In genomic region chr10:52293921-52294577, GRCm38 (mm10) we compare ENCODE assay signal across 22 mouse cellular contexts.
A peak's percentile ranks its signal among the peaks of the same experiment; 100 is the strongest.
DNase-seq lines count a peak whose midpoint lies in the region; ATAC-seq and TF ChIP-seq lines count a peak whose summit lies in the region.
"Had no signal": no experiment of that assay in that cellular context is flagged by ENCODE, and none has a peak within 500 bp of the region (broad histone marks: within the 10 kb centered on the region; RNA-seq: fewer than 3 reads in every experiment).

No protein-coding gene starts in this region.

- no peak for TF ChIP-seq CTCF in heart, adult 2 months (IDR thresholded peaks at IDR 0.05)
- no peak for TF ChIP-seq CTCF in heart, postnatal 0 days (IDR thresholded peaks at IDR 0.05; ENCODE audit: low read depth)
- no peak for TF ChIP-seq CTCF in liver, adult 2 months (IDR thresholded peaks at IDR 0.05; ENCODE audit: low read depth, low read length)

- no peak for TF ChIP-seq EP300 in heart, adult 2 months (IDR thresholded peaks at IDR 0.05; ENCODE audit: insufficient read depth, low read depth, low read length)
- TF ChIP-seq EP300 in heart, postnatal 0 days (IDR thresholded peaks at IDR 0.05; ENCODE audit: low read depth), result peak; percentile 62; the same call in 1 of the 2 replicates

- no peaks in the 10 kb centered on the region for H3K9me3 ChIP-seq in heart, postnatal 0 days (replicated peaks; ENCODE audit: control insufficient read depth, low read length)
- H3K9me3 ChIP-seq in heart, embryonic 10.5 days, result no peaks in the 10 kb centered on the region
- H3K9me3 ChIP-seq: embryonic facial prominence, embryonic 15.5 days; forebrain, embryonic 10.5 days; heart, embryonic 13.5 days; hindbrain, embryonic 10.5 days; hindbrain, embryonic 15.5 days had no signal

- H3K9ac ChIP-seq in heart, adult 2 months (ENCODE audit: low read depth, low read length), result no peak overlapping the region
- no peak overlapping the region for H3K9ac ChIP-seq in heart, postnatal 0 days (replicated peaks; ENCODE audit: low read depth, low read length)
- no peak overlapping the region for H3K9ac ChIP-seq in liver, adult 2 months (ENCODE audit: low read depth, low read length)
- H3K9ac ChIP-seq: embryonic facial prominence, embryonic 15.5 days; heart, embryonic 13.5 days; hindbrain, embryonic 15.5 days had no signal

- TF ChIP-seq POLR2A in heart, adult 2 months (IDR thresholded peaks at IDR 0.05; ENCODE audit: insufficient read depth, low read depth, low read length), result no peak
- TF ChIP-seq POLR2A in liver, adult 2 months (IDR thresholded peaks at IDR 0.05; ENCODE audit: extremely low read depth, insufficient read depth, low read length), result no peak

- DNase-seq in heart, adult 2 months, result no peak
- no peak for DNase-seq in heart, postnatal 25 days (ENCODE audit: low spot score)
- DNase-seq in heart, postnatal 0 days (ENCODE audit: low spot score), result no peak
- DNase-seq in heart, embryonic 10.5 days (ENCODE audit: low spot score), result no peak
- peak; percentile 11 for DNase-seq in liver, adult 2 months (ENCODE audit: extremely low read depth, low read depth, low spot score)
- no peak for DNase-seq in liver
- peak; percentile 7 for DNase-seq in skeletal muscle tissue, adult 2 months (ENCODE audit: low read depth, low spot score)
- DNase-seq: adrenal gland, adult 8-10 months; adrenal gland, postnatal 36 days; cerebellum, adult 11 months; cerebellum, adult 8-10 months; cerebellum, postnatal 14 days; embryo, embryonic 11 days had no signal

- H3K36me3 ChIP-seq in heart, adult 2 months (ENCODE audit: control insufficient read depth, insufficient read depth, low read length), result peaks cover 7% of the 10 kb centered on the region; the same call in 1 of the 2 replicates
- 0 out of 2 replicates have a peak, but pooled peaks cover 4% of the 10 kb centered on the region for H3K36me3 ChIP-seq in heart, postnatal 0 days (replicated peaks; ENCODE audit: control insufficient read depth, insufficient read depth, low read length)
- 0 out of 2 replicates have a peak, but pooled peaks cover 3% of the 10 kb centered on the region for H3K36me3 ChIP-seq in heart, embryonic 10.5 days
- H3K36me3 ChIP-seq in liver, adult 2 months (ENCODE audit: control insufficient read depth, insufficient read depth, low read length), result peaks cover 2% of the 10 kb centered on the region; the same call in 1 of the 2 replicates
- H3K36me3 ChIP-seq: embryonic facial prominence, embryonic 15.5 days; hindbrain, embryonic 10.5 days; hindbrain, embryonic 15.5 days had no signal

- H3K4me1 ChIP-seq in heart, adult 2 months (ENCODE audit: control insufficient read depth, insufficient read depth, low read length), result peaks cover 3% of the 10 kb centered on the region
- no peaks in the 10 kb centered on the region for H3K4me1 ChIP-seq in heart, postnatal 0 days (ENCODE audit: control insufficient read depth, insufficient read depth)
- peaks cover 15% of the 10 kb centered on the region for H3K4me1 ChIP-seq in heart, embryonic 10.5 days
- H3K4me1 ChIP-seq in liver, adult 2 months (ENCODE audit: control insufficient read depth, insufficient read depth, low read length), result peaks cover 2% of the 10 kb centered on the region
- H3K4me1 ChIP-seq: embryonic facial prominence, embryonic 15.5 days; hindbrain, embryonic 15.5 days had no signal

- H3K4me3 ChIP-seq in heart, adult 2 months, result no peak overlapping the region
- H3K4me3 ChIP-seq in heart, postnatal 0 days (ENCODE audit: low read depth, low read length), result no peak overlapping the region
- H3K4me3 ChIP-seq in heart, embryonic 10.5 days, result no peak overlapping the region
- H3K4me3 ChIP-seq in liver, adult 2 months (ENCODE audit: insufficient read depth, low read depth, low read length), result no peak overlapping the region
- H3K4me3 ChIP-seq: embryonic facial prominence, embryonic 15.5 days; erythroblast, embryonic 14.5 days; forebrain, embryonic 10.5 days; heart, embryonic 13.5 days; hindbrain, embryonic 10.5 days; hindbrain, embryonic 15.5 days had no signal

- H3K27me3 ChIP-seq in heart, adult 2 months (ENCODE audit: control insufficient read depth, insufficient read depth, low read length), result no peaks in the 10 kb centered on the region
- H3K27me3 ChIP-seq in heart, postnatal 0 days (ENCODE audit: control insufficient read depth, insufficient read depth, low read length), result no peaks in the 10 kb centered on the region
- H3K27me3 ChIP-seq in heart, embryonic 10.5 days (ENCODE audit: insufficient read depth, poor library complexity, severe bottlenecking), result no peaks in the 10 kb centered on the region
- H3K27me3 ChIP-seq in liver, adult 2 months (ENCODE audit: control insufficient read depth, insufficient read depth, low read length), result no peaks in the 10 kb centered on the region
- H3K27me3 ChIP-seq: embryonic facial prominence, embryonic 15.5 days; heart, embryonic 13.5 days; hindbrain, embryonic 15.5 days had no signal

- H3K4me2 ChIP-seq in heart, postnatal 0 days (ENCODE audit: low read depth, low read length), result no peak overlapping the region
- H3K4me2 ChIP-seq: embryonic facial prominence, embryonic 15.5 days; heart, embryonic 13.5 days; hindbrain, embryonic 15.5 days had no signal

- no peaks in the 10 kb centered on the region for H3K79me2 ChIP-seq in heart, adult 2 months (replicated peaks; ENCODE audit: control insufficient read depth, insufficient read depth, low read length)
- no peaks in the 10 kb centered on the region for H3K79me2 ChIP-seq in liver, adult 2 months (ENCODE audit: control insufficient read depth, insufficient read depth, low read length)

- H3K27ac ChIP-seq in heart, adult 2 months, result peak overlapping the region; percentile 86
- peak overlapping the region; percentile 47; the same call in 1 of the 2 replicates for H3K27ac ChIP-seq in heart, postnatal 0 days (ENCODE audit: low read depth)
- H3K27ac ChIP-seq in heart, embryonic 10.5 days, result no peak overlapping the region
- H3K27ac ChIP-seq in liver, adult 2 months (replicated peaks; ENCODE audit: insufficient read depth, low read depth, low read length), result peak overlapping the region; percentile 67
- H3K27ac ChIP-seq: embryonic facial prominence, embryonic 15.5 days; forebrain, embryonic 10.5 days; heart, embryonic 13.5 days; hindbrain, embryonic 10.5 days; hindbrain, embryonic 15.5 days had no signal

- WGBS in heart, adult 2 months, result 38% methylated on average over 4 of the region's 4 CpGs
- WGBS in heart, postnatal 0 days, result 56% methylated on average over 4 of the region's 4 CpGs
- WGBS in heart, embryonic 10.5 days, result 72% methylated on average over 4 of the region's 4 CpGs
- 74% methylated on average over 4 of the region's 4 CpGs for WGBS in liver, adult 2 months

- intact Hi-C loops in heart, adult 2 months (cut with DNase I), result loop anchor here (2.0 to 5.0 kb wide), 3 partner anchors 15 to 88 kb away; partner anchors contain the start of genes Dcbld1 and Gopc
- intact Hi-C loops in heart, postnatal 25 days (cut with DNase I), result loop anchor here (2.0 kb wide), 2 partner anchors 15 kb away; no protein-coding TSS in a partner anchor

- no peak for ATAC-seq in heart, postnatal 0 days (ENCODE audit: insufficient read depth, low read depth)
- ATAC-seq in activated CD4-positive, CD25-positive, alpha-beta regulatory T cell, adult 4 months, result no peak
- ATAC-seq: forebrain, embryonic 14.5 days; intestine, embryonic 16.5 days had no signal

Comparison
In these comparisons a context has a peak if more than half of its experiments do, and no peak if none do; other contexts are left out.
1. DNase-seq: peak in liver, adult 2 months (single experiment) and skeletal muscle tissue, adult 2 months (single experiment); none in heart, adult 2 months (0 of 2), heart, postnatal 25 days (single experiment), heart, postnatal 0 days (single experiment), heart, embryonic 10.5 days (single experiment) and liver (single experiment).